Mouse (Mus musculus) R1 (cell line): Measurements from ENCODE around the gene Rarres2.

Experiments used
- DNase-seq: peaks from one replicate; pipeline ENCODE4 v3.0.0-alpha.2; 2018; ENCODE audit warnings: low read depth, low spot score

Gene Rarres2

DNA sequence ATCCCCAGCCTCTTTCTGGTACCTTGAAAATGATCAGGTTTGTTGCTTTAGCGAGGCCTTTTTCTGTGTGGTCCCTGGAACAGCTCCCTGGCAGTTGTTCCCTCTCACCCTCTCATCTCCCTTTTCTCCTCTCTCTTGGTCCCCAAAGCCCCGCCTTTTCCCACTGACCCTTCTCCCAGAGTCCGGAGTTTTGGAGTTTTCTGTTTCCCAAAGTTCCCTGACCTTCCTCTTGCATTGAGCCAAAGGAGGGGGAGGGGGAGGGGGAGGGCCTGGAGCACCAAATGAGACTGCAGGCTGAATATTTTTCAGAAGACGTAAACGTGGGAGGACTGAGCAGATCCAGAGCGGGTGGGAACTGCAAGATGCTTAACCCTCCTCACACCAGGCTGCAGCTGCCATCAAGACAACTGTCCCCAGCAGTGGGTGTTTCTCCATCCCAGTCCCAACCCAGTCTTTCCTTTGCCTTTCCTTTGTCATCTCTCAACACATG, at the start of gene Rarres2:
Gene Rarres2, minus strand, starts transcription at position 218 of the 490 bp plus-strand sequence.
- no peak for DNase-seq

DNA sequence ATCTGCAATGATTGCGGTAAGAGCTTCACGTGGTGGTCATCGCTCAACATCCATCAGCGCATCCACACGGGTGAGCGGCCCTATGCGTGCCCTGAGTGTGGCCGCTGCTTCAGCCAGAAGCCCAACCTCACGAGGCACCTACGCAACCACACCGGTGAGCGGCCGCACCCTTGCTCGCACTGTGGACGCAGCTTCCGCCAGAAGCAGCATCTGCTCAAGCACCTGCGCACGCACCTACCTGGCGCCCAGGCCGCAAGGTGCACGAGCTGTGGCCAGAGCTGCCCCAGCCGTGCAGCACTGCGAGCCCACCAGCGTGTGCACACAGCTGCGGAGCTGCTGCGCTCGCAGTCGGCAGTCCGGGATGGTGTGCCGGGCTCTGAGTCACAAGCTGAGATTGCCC, 47.4 kb upstream of the Rarres2 start:
- DNase-seq: peak; percentile 53

DNA sequence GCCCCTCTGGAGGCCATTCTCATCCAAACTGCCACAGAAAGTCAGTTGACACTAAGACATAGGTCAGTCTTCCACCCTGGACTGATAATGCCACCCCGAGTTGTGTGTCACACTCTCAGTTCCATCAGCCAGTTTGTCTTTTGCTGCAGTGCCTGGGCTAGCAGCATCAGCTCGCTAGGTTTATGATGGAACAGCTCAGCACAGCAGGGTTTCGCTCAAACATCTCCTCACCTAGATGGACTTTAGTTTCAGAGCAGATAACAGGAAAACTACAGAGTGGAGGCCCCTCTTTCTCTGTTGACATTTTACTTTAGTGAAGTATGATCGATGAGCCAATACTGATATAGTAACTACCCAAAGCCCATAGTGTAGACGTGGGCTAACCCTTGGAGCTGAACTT, 42.2 kb upstream of the Rarres2 start:
- no peak for DNase-seq

DNA sequence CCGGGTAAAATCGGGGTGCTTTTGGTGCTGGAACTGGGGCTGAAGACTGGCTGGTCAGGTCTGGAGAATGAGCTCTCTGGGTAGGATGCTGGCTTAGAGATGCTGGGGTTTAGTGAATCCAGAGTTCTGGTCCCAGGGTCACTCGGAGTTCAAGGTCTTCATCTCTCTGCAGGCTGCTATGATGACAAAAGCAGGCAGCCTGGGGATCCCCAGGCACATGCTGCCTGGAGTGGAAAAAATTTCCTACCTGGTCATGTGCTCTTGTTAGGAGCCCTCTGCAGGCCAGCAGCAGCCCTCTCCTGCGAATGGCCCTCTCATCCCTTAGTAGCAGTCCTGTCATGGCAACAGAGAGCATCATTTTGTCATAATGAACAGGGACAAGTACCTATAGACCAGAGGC, 40.9 kb upstream of the Rarres2 start:
- no peak for DNase-seq

DNA sequence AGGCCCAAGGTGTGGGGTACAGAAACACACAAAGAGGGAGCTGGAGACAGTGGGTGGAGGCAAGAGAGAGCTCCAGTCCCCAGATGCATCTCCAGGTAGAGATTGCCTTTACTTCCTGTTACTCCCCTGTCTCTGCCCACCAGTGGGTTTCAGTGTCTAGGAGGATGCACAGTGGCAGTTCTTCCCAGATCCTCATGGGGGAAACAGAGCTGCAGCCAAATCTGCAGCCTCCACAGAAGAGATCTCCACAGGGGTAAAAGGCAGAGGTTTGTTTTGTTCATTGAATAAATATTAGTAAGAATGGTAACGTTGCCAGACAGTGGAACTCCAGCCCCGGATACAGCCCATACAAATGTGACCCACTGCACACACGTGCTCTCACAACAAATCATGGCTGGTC, 38.1 kb upstream of the Rarres2 start:
- DNase-seq: no peak

DNA sequence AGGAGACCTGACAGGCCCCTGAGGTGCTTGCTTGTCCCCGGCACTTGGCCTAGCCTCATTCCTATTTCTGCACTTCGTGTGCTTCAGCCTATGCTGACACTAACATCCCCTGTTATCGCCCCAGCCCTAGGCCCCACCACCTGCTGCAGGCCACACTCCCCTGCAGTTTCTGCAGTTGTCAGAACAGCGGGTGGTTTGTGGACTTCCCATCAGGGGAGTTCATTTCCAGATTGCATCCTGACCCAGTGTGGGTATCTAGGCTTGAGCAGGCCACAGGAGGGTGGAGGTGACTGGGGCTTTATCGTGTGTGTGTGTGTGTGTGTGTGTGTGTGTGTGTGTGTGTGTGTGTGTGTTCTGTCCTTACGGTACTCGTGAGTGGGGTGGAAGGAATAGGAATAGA, 36.9 kb upstream of the Rarres2 start:
- DNase-seq: no peak

DNA sequence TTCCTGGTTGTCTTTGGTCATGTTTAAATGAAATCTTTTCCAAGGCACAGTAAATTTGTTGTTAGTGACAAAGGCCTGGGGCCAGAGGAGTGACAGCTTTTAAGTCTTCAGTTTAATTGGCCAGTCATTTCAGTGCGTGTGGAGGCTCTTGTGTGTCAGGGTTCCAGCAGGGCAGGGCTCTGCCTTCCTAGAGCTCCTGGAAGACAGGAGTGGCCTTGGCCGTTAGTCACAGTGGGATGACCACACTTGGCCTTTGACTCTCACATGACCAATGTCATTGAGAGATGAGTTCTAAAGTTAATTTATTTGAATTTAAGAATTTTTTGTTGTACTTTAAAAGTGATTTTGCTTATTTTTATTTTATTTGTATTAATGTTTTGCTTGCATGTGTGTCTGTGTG, 35.5 kb upstream of the Rarres2 start:
- DNase-seq: no peak

DNA sequence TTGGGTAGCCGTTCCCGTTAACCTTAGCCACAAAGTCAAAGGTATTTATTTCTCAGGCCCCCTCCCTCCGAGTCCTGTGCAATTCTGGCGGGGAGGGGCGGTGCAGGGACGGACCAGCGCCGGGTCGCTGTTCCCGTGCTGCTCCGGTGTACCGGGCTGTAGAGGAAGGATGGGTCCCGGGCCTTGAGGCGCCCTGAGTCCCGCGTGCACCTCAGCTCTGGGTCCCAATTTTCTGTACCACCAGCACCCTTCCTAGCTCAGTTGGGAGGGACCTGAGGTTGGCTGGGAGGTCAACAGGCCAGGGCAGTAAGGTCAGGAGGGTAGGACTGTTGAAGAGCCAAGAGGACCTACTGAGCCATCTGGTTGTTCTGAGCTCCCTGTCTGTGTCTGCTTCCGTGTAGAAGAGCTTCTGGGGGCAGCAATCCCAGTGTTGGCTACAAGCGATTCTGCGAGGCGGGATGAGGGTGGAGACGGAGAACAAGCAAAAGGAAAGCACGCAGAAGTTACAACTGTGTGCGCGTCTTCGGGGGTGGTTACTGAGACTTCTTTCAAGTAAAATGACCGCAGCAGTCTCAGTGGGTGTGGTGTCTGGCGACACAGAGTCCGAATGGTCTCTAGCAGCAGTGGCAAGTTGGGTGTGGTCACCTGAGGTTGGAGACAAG, 29.6 kb upstream of the Rarres2 start:
- peak; percentile 37 for DNase-seq

DNA sequence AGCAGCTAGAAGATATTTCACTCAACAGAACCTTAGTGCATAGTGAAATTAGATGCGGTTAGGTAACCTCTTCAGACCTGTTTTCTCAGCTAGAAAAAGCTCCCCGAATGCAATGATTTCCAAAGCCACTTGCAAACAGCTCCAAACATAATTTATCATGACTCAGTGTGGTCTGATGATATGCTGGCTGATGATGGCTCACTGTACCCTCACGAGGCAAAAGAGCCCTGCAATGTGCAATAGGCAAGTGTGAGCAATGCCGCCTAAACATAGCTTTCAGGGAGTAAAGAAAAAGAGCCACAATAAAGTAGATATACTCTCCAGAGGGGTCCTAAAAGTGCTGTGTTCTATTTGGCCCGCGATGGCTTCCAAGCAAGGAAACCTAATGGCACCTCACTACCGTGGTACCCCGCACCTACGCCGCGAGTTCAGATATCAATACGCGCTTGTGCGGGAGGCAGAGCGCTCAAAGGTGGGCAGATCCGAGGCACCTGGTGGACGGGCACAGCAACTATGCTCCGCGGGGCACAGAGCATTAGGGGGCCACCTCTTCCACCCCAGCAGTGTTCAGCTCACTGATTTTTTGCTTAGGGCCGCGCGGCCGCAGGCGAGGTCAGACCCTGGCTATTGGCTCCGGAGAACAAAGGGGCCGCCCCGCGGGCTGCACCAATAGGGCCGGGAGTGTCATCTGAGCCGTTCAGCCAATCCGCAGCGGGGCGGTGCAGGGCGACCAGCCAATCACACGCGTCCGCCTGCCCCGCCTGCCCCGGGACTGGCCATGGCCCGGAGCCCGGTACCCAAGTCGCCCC, 28.9 kb upstream of the Rarres2 start, which contains the start of gene Zfp775:
Gene Zfp775, plus strand, starts transcription at position 793 of the 809 bp plus-strand sequence.
- DNase-seq: peak; percentile 90

DNA sequence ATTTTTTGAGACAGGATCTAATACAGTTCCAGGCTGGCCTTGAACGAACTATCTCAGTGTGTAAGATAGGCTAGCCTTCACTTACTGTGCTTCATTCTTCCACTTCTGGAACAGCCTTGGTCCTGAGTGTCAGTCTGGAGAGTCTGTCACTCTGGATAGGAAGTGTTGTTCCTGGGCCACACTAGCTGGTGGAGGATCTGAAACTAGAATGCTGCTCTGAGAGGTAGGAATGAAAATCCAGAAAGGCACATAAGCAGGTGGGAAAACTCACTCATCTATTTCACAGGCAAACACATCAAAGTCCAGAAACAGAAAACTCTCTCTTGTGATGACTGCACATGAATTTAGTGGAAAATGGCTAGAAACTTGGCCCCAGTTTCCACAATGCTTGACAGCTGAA, 28.0 kb upstream of the Rarres2 start:
- no peak for DNase-seq

DNA sequence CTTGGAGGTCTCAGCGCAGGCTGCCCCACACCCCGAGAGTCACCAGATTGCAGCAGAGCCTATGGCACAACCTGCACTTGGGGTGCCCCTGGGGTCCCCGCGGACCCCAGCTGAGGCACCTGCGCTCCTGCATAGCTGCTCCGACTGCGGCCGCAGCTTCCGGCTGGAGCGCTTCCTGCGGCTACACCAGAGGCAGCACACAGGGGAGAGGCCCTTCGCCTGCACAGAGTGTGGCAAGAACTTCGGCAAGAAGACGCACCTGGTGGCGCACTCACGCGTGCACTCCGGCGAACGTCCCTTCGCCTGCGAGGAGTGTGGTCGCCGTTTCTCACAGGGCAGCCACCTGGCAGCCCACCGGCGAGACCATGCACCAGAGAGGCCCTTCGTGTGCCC, 24.6 kb upstream of the Rarres2 start:
- DNase-seq: peak; percentile 79

DNA sequence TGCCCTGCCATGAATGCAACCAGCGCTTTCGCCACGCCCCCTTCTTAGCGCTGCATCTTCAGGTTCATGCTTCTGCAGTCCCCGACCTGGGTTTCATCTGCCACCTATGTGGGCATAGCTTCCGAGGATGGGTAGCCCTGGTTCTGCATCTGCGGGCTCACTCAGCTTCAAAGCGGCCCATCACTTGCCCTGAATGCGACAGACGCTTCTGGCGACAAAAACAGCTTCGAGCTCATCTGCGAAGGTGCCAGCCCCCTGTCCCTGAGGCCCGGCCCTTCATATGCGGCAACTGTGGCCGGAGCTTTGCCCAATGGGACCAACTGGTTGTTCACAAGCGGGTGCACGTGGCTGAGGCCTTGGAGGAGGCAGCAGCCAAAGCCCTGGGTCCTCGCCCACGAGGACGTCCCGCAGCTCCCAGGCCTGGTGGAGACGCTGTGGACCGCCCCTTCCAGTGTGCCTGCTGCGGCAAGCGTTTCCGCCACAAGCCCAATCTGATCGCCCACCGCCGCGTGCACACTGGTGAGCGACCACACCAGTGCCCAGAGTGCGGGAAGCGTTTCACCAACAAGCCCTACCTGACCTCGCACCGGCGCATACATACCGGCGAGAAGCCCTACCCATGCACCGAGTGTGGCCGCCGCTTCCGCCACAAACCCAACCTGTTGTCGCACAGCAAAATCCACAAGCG, 24.1 kb upstream of the Rarres2 start:
- DNase-seq: peak; percentile 54

DNA sequence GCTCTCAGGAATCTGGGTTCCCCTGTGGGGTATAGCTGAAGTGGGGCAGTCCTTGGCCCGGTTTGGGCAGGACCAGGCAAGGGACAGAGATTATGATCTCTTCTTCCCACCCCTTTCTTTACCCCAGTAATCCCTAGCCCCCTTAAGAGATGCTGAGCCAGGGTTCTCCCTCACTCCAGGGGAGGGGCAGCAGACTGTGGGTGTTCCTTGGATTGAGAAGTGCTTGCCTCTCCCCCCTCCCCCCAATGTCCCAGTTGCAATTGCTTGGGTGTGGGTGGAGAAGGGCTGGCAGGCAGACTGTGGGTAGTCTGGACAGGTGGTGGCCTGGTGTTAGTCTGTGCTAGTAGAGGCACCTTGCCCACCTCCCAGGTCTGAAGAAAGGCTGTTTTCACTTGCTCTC, 22.7 kb upstream of the Rarres2 start:
- no peak for DNase-seq

DNA sequence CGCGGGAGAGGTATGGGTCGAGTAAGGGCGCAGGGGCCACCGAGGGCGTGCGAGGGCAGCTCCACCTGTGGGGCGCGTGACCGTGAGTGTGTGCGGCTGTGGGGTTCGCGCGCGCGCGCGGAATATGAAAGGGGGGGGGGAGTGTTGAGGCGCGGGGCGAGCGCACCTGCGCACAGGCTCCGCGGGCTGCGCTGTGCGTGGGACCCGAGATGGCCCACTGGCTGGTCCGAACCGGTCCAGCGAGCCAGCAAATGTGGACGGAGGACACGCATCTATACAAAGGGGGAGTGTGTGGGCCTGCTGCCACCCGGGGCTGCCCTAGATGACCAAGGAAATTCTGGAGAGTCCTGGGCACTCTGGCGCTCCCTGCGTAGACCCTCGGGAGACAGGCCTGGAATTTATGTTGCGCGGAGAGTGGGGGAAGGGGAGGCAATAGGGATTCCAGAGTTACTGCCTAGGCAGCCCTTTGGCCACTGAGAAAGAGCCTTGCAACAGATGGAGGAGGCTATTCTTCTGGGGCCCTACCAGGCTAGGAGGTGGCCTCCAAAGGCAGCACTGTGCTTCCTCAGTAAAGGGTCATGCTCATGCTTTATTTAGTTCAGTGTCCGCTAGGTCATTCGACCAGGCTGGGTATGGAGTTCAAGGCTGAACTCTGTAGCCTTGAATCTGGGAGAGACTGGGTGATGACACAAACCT, 21.6 kb upstream of the Rarres2 start:
- peak; percentile 60 for DNase-seq

DNA sequence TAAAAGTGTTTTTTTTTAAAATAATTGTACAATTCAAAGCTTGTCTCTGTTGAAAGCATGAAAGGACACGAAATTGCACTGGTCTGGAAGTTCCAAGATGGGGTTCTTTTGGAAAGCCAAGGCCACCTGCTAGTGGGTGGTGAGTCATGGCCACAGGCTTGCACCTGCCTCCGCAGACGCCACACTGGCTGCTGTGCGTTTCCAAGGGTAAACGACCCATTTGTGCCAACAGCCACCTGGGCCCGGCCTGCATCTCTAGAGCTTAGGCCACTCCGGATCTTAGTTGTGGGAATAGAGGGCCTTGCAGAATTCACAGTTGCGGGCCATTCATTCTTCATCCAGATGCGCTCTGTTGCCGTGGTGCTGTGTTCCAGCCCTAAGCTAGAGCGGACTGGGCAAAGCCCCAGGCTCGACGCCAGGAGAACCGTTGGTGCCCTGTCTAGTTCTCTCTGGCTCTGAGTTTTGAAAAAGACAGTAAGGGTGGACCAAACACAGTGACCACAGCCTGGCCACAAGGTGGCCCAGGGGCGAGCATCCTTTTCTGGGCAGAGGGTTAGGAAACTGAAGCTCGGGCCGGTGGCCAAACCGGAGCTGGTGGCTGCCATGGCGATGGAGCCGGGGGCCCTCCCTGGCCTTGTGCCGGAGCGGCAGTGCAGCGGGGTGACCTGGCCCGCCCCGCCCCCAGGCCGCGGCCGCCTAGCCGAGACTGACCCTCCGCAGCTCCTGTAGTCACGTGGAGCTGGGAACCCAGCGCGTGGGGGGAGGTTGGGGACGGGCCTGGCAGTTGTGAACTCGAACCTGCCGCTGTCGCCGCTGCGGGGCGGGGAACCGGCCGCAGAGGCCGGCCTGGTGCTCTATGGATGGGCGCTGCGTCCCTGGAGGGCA, 20.8 kb upstream of the Rarres2 start, which contains the start of the genes Repin1 and Gm44965:
Gene Repin1, plus strand, starts transcription at position 726 of the 885 bp plus-strand sequence.
Gene Gm44965, plus strand, starts transcription at position 784 of the 885 bp plus-strand sequence.
- peak; percentile 85 for DNase-seq

DNA sequence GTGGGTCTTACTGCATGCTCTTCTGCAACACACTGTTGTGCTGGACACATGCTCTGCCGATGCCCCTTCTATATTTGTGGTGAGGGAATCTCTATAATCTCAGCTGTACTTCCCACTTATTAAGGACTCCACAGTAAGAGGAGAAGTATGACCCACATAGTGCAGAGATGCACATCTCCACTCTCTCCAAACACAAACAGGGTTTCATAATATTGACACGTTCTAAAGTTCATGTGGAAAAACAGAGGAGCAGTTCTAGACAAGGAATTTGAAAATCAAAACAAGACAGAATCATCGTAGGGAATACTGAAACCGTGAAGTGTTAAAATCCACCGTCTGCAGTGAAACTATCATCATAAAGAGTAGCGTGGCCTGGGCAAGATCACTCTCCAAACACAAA, 19.3 kb upstream of the Rarres2 start:
- no peak for DNase-seq

DNA sequence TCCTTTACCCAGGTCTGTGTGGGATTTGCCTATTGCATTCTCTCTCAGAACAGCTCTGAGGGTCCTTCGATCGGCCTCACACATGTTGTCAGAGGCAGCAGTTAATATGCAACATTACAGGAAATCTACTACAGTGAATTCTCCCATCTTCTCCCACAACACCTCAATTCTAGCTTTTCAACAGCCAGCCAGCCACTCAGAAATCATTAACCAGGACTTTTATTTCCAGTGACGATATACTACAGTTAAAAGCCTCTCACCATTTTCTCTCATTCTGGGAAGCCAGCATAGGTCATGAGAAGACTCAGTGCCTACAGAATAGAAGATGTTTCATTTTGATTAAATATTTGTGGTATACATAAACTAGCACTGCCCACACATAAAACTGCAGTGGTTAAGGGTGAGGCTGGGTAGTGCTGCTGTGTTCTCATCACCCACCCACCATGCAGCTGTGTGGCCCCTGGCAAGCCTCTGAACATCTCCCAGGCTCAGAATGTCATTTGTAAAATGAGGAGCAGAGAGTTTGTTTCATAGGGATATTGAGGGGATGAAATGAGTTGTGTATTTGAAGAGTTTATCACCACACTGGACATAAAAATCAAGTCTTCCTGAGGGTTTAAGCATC, 18.7 kb upstream of the Rarres2 start:
- DNase-seq: no peak

DNA sequence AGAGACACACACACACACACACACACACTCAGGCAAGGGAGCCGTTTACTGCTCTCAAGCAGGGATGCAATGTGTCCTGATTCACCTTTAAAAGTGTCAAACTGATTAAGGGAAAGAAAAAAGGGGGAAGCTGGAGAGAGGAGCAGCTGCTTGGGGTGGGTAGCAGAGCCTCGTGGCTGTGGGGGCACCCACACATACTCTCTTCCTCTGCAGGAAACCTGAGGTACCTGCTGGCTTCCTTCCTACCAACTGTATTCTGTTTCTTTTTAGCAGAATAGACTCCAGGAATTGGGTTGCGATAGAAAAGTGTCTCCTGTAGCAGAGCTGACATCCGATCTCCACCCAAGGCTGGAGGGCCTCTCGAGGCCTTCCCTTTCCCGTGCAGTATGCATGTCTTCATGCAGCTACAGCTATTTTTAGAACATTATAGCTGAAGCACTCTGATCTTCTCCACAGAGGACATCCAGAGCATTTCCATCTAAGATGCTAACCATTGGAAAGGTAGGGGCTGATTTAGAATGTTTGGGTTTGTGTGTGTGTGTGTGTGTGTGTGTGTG, 16.7 kb upstream of the Rarres2 start, which contains the start of gene Gm45021:
Gene Gm45021, plus strand, starts transcription at position 417 of the 557 bp plus-strand sequence.
- DNase-seq: no peak

DNA sequence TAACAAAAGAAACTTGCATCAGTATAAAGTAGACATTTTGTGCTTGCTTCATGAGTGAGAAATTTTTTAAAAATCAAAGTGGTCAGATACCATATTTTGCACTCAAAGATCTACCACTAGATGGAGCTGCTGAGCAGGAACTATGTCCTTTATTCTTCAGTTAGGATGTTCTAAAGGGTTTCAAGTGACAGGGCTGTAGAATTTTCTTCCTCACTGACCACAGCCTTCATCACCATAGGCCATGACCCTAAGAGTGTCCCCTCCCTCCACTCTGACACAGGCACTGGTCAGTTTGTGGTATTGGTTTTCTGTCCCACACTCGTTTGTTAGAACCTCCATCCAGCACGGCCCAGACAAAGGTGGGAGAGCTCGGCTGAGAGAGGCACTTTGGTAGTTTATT, 9.4 kb upstream of the Rarres2 start:
- DNase-seq: peak; percentile 51

DNA sequence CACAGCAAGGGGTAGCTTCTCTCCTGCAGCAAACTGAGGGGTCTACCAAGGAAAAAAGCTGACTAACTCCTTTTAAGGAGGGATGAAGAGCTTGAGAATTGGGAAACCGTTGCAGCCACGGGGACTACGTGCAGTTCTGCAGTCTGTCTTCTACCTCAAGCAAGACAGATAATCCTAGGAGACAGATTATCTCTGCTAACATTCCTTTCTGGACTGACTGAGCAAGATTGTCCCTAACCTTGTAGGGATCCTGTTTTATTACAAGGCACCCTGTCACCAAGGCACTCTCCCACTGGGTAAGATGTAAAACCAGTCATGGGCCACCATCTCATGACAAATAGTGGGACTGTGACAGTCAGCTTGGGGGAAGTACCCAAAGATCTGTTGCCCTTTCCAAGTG, 8.7 kb upstream of the Rarres2 start:
- DNase-seq: no peak
